Mouse (Mus musculus): Measurements from ENCODE around the gene 4930404N11Rik.

4930404N11Rik gene

DNA sequence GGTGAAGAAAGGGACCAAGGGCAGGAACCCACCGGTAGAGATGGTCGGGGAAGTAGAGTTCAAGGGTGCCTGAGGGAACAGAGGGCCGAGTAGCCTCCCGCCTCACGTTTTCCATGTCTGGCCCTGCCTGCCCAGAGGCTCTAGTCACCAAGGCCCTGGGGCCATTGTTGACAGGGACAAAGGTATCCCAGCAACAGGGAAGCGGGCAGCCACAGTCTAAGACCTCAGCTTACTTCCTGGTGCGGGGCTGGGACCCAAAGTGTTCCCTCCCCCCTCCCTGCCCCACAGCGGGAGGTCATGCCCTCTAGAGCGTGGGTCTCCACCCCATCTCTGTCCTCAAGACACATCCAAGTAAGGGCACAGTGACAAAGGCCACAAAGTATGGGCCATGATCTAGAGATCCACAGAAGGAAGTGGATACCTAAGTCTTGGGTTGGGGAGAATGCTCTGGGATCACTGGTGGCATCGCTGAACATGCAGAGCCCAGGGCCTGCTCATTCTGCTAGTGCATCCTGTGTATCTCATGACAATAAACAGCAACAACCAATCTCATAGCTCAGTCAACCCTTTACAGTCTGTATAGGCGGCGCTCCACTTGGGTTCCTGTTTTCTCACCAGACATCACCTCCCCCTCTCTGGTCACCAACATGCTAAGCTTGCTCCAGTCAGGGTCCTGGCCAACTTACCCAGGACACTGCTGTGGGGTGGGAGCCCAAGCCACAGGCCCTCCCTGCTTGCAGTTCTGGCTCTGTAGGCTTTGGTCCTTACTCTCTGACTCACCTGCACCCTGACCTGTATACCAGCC lies at the start of gene 4930404N11Rik:
4930404N11Rik (minus strand) TSS at position 145 of the 805 bp plus-strand sequence.
- DNase-seq = no peak

DNA sequence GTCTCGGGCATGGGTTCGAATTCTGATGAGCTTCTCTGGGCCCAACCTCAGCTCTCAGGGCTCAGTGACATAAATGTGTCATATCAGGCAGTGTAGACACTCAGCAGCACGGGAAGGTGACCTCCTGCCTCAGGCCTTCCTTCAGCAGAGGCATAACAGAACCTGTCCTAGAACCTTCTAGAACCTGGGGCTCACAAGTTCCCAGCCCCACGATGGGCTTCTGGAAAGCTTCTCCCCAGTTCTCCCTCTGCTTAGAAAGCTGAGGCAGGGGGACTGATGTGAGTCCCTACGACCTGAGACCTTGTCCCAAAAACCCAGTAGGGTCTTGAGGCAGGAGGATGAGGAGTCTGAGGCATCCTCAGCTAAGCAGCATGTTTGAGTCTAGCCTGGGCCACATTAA lies 49.5 kb upstream of the 4930404N11Rik start:
- DNase-seq = no peak

- DNase-seq = peak; percentile 75 to 92
Observed at GRCm38 (mm10) chr10:81414682-81415081, 49.1 kb upstream of the 4930404N11Rik start.

DNA sequence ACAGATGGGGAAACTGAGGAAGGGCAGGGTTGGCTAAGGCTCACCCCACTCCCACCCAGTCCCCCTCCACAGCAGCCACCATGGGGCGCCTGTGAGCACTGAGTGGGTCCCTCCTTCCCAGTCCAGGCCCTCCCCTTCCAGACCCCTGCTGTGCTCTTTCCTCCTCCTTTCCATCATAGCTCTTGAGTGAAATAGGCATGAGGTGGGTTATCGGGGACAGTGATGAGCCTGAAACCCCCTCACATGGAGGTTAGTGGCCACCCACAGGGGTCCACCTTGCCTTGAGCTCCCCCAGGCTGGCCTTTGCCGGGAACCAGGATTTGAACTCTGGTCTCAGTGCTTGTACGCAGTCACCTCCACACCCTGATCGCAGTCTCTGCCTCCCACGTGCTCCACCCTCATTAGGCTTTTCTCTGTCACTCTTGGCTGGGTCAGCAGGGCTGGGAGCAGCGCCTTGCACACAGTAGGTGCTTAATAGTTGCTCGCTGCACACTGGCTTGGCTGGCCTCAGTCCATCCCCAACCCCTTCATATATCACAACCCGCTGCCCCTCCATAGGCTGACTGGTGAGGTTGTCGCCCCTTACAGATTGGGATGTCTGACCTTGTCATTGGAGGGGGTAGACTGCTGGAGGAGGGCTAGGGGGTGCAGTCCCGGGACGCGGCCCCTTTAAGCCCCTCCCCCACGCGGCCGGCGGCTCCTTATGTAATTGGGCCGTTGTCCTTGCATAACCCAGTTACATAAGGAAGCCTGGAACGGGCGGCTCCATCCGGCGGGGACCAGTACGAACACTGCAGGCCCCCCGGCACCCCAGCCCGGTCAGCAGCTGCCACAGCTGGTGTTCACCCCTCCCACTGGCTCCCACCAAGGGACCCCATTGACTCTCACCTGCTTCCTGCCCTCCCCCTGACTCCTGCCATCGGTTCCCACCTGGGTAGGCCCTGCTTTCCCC lies 48.0 kb upstream of the 4930404N11Rik start:
- peak; percentile 93 to 97 for DNase-seq

- no peak for DNase-seq
Observed at GRCm38 (mm10) chr10:81412586-81413309, 47.1 kb upstream of the 4930404N11Rik start.

DNA sequence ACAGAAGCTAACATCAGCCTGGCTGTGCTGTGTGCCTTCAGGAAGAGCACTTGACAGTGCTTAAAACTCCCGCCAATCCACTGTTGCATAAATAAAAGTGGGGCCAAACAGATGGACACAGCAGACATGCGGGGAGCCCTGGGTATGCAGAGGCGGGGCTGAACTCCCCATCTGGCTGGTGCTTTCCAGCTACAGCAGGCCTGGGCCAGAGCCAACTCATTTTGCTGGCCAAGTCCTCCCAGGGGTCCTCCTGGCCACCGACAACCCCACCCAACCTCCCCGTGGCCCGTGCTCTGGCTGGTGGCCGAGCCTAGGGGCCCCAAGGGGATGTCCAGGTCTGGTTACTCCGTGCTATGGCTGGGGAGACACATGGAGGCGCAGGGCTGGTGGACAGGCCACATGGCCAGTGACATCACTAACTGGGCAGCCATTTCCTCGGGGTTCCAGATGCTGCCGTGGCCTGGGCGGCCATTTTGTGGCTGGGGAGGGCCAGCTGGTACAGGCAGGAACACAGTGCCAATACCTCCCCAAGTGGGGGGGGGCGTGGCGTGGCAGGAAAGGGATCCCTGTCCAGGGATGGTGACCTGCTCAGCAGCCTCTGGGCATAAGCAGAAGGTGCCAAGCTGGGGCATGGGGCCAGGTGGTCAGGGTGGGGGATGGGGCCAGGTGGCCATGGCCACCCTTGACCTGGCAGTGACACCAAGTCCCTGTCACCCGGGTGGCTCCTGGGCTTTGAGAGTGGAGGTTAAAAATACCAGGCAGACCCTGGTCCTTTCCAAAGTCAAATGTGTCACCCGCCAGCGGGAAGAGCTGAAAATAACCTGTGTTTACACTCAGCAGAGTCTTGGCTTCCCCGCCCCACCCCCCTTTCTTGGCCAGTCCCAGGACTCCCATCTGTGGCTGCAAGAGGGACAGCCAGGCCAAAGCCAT lies 46.1 kb upstream of the 4930404N11Rik start:
- DNase-seq = peak; percentile 87 to 95

DNA sequence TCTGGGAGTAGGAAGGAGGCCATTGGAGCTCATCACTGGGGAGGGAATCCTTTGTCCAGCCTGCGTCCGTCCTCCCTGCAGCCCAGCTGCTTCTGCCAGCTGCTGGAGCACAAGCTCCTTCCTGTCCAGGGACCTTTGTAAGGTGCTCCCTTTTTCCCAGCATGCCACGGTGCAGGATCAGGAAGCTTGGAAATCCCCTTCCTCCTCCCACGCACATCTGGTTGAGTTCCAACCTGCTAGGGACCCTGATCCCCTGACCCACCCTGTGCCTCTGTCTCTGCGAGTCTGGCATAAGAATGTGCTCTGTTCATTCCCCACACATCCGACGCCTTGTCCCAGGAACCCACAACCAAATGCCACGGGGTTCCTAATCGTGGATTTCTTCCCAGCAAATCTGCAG lies 45.4 kb upstream of the 4930404N11Rik start:
- peak; percentile 61 to 83 for DNase-seq

GRCm38 (mm10) chr10:81410350-81410749 lies 44.7 kb upstream of the 4930404N11Rik start:
- peak; percentile 50 to 83 for DNase-seq

DNA sequence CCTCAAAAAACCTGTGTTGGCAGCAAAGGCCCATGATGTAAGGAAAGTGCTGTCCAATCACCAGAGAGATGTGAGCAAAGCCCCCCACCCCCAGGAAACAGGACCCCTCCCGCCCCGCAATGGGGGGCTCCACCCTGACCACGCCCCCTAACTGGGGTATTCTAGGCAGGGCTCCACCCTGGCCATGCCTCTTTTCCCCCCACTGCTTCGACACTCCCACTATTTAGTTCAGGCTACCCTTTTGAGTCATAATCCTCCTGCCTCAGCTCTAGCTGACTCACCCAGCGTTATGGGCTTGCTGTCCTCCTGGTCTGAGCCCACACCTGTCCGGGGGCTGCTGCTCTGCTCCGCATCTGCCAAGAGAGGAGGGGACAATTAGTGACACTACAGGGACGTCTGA lies 43.7 kb upstream of the 4930404N11Rik start:
- DNase-seq = no peak

DNA sequence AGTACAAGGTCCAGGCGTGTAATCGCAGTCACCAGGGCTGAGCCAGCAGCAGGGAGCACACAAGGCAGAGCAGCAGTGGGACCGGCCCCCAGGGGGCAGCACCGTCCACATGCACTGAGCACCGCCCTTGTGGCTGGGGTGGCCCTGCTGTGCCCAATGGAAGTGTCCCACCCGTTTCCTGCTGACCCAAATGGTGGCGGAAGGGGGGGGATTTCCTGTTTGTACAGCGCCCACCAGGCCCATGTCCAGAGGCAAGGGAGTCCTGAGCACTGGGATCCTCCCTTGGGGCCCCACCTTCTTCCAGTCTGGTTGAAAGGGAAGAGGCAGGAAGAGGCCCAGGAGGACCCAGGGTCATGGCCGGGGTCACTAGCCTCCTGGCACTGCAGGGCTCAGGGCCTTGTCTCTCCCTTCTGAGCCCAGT lies 43.3 kb upstream of the 4930404N11Rik start:
- peak; percentile 96 for DNase-seq

DNA sequence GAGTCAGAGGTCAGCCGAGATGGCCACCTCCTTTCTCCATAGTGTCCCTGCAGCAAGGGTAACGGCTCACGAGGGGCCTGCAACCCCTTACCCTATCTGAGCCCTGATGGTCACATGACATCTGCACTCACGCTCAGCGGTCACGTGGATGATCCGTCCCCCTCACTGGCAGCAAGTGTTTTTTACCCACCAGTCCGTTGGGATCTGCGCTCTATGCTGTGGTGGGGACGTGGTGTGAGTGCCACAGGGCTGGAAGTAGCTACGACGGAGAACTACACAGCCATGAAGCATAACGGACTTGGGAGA lies 42.8 kb upstream of the 4930404N11Rik start:
- peak in 1 of 2 experiments; percentile 65 for DNase-seq

GRCm38 (mm10) chr10:81407539-81408423 lies 42.2 kb upstream of the 4930404N11Rik start:
- peak; percentile 86 to 95 for DNase-seq

GRCm38 (mm10) chr10:81406504-81407440 lies 41.2 kb upstream of the 4930404N11Rik start:
- peak in 1 of 2 experiments; percentile 46 for DNase-seq

GRCm38 (mm10) chr10:81405588-81406201 lies 40.1 kb upstream of the 4930404N11Rik start:
- peak; percentile 76 to 78 for DNase-seq

DNA sequence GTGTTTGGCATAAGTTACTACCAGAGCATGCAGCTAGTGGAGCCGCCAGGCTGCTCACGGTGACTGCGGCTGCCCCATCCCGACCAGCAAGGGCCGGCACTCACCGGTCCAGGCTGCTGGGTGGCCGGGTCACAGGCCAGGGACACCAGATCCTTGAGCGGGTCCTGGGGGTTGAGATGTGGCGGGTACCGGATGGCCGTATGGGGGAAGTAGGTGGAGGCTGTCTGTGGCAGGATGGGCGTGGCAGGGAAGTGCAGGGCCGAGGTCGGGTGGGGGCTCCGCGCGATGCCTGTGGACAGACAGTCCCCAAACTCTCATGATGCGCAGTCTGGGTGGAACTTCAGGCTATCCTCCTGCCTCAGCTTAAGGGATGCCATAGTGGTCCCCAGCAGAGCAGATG lies 39.1 kb upstream of the 4930404N11Rik start:
- peak; percentile 56 to 82 for DNase-seq

DNA sequence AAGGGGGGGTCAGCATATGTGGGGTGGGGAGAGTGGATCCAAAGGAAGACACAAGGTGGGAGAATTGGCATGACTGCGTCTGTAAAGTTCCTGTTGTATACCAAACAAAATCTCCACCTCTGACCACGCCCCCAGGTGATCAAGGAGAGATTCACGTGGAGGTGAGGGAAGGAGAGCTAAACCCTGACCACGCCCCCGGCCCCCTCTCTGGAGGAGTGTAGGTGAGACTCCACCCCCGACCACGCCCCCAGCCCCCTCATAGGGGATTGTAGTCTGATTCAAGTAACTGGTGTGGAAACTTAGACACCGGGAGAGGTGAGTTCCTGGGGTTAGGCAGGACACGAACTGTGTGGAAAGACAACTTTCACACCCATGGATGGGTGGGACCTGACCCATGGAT lies 38.5 kb upstream of the 4930404N11Rik start:
- DNase-seq = peak in 1 of 2 experiments; percentile 66

DNA sequence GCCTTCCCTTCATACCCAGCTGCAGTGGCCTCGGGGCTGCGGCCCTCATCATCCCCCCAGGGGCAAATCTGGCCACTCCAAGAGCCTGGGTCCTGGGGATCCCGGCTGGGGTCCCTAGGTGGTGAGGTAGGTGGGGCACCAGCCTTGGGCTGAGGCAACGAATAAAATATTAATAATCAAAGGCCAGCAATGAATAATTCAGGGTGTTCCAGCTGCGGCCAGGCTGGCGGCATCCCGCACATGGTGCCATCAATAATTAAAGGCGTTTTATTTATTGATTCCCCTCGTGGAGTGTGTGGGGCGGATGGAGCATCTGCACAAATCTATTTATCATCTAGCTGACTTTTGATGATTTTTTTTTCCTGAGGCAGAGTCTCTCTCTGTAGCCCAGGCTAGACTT lies 37.9 kb upstream of the 4930404N11Rik start:
- DNase-seq = no peak

DNA sequence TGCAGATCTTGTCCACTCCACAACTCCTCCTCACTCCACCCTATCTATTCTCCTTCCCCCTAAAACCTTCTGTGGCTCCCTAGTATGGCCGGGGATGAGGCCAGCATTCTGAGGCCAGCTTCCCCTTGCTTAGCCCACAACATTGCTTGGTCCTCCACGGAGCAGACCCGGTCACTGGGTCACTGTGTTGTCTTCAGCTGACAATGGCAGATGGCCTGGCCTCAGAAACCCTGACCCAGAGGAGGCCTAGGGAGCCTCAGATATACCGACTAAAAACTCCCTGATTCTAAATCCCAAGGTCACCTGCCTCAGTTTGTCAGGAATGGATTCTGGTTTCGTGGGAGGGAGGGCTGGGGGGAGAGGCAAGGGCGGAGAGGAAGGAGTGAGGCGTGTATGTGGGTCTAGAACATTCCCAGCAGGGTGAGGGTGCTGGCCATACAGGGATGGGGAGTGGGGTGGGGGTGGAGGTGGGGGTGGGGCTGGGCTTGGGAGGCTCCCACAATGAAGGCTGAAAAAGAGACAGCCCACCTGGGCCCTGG lies 36.7 kb upstream of the 4930404N11Rik start:
- DNase-seq = no peak
